Mouse (Mus musculus) CH12.LX (cell line): ENCODE measurements around the gene Map1a. TPM values are rescaled to one million over a fixed set of nuclear protein-coding genes. Genes with fewer than 3 reads are reported as not detected.

Source experiments
- DNase-seq: peaks from one replicate; pipeline ENCODE4 v3.0.0-alpha.2; 2013; ENCODE audit errors: extremely low read depth
- H3K27ac ChIP-seq: 2 replicates; pipeline ENCODE4 v1.5.1; 2012; ENCODE audit warnings: low read depth, mild to moderate bottlenecking, control low read depth, moderate library complexity; ENCODE audit not compliant: insufficient read depth
- H3K27me3 ChIP-seq: replicated peaks from 2 replicates; pipeline ENCODE3; 2012; ENCODE audit warnings: inconsistent platforms
- H3K36me3 ChIP-seq, 2 experiments: replicated peaks in 1 of 2; 2 replicates each; pipeline versions ENCODE3 to v1.6.1; 2012; ENCODE audit warnings: inconsistent platforms in 1 of 2, low read length in 1 of 2, mild to moderate bottlenecking in 1 of 2, mixed read lengths in 1 of 2, moderate library complexity in 1 of 2; ENCODE audit not compliant: control insufficient read depth in 1 of 2, insufficient read depth in 1 of 2
- H3K4me1 ChIP-seq, 2 experiments: 2 replicates each; pipeline ENCODE4 v1.6.1; 2012; ENCODE audit warnings: inconsistent platforms in 1 of 2, moderate library complexity in 1 of 2; ENCODE audit not compliant: insufficient read depth in 2 of 2, control insufficient read depth in 1 of 2
- H3K4me2 ChIP-seq: 2 replicates; pipeline ENCODE4 v1.6.1; 2012; ENCODE audit warnings: low read depth, mild to moderate bottlenecking, control low read depth; ENCODE audit not compliant: poor library complexity, insufficient read depth, severe bottlenecking
- H3K4me3 ChIP-seq, 3 experiments: fragments of 150-350 bp in 1 of 3; sonication (generic) in 1 of 3; replicated peaks in 1 of 3; 2 replicates each; pipeline versions ENCODE3 to v1.5.1; 2011 to 2012; ENCODE audit warnings: low read depth in 2 of 3, low read length in 2 of 3, mild to moderate bottlenecking in 2 of 3, moderate library complexity in 2 of 3, control low read depth in 1 of 3, improper control_type of control experiment in 1 of 3, inconsistent platforms in 1 of 3, mixed read lengths in 1 of 3; ENCODE audit not compliant: poor library complexity in 1 of 3
- H3K79me2 ChIP-seq: replicated peaks from 2 replicates; pipeline ENCODE4 v1.6.1; 2012; ENCODE audit warnings: mild to moderate bottlenecking, moderate library complexity; ENCODE audit not compliant: control insufficient read depth, poor library complexity, insufficient read depth, severe bottlenecking; ENCODE audit errors: extremely low read depth
- H3K9ac ChIP-seq: 2 replicates; pipeline ENCODE4 v1.6.1; 2012; ENCODE audit warnings: low read depth, mild to moderate bottlenecking, control low read depth, moderate library complexity; ENCODE audit not compliant: insufficient read depth
- H3K9me3 ChIP-seq: replicated peaks from 2 replicates; pipeline ENCODE3; 2012; ENCODE audit warnings: low read length, inconsistent platforms, mixed read lengths
- CHD2 ChIP-seq: IDR thresholded peaks from 2 replicates; pipeline ENCODE4 v1.6.1; 2011; ENCODE audit warnings: low read length, improper control_type of control experiment
- EP300 ChIP-seq: IDR thresholded peaks from 2 replicates; pipeline ENCODE4 v1.6.1; 2011; ENCODE audit warnings: low read length, improper control_type of control experiment
- JUN ChIP-seq: IDR thresholded peaks from 2 replicates; pipeline ENCODE4 v1.6.1; 2011; ENCODE audit warnings: low read depth, mild to moderate bottlenecking, low read length, improper control_type of control experiment, moderate library complexity; ENCODE audit not compliant: insufficient read depth
- KAT2A ChIP-seq: IDR thresholded peaks from 2 replicates; pipeline ENCODE4 v1.6.1; 2012; ENCODE audit warnings: low read length, improper control_type of control experiment, inconsistent platforms; ENCODE audit not compliant: insufficient replicate concordance
- MAFK ChIP-seq: IDR thresholded peaks from 2 replicates; pipeline ENCODE4 v1.6.1; 2011; ENCODE audit warnings: low read length, improper control_type of control experiment; ENCODE audit not compliant: insufficient replicate concordance
- MEF2A ChIP-seq: IDR thresholded peaks from 2 replicates; pipeline ENCODE4 v1.6.1; 2014; ENCODE audit warnings: low read depth, mild to moderate bottlenecking, inconsistent platforms, low read length, improper control_type of control experiment, borderline replicate concordance
- MYC ChIP-seq: IDR thresholded peaks from 2 replicates; pipeline ENCODE4 v1.6.1; 2011; ENCODE audit warnings: low read depth, mild to moderate bottlenecking, improper control_type of control experiment, low read length
- NRF1 ChIP-seq: IDR thresholded peaks from 2 replicates; pipeline ENCODE4 v1.6.1; 2014; ENCODE audit warnings: low read depth, mild to moderate bottlenecking, inconsistent platforms, low read length, improper control_type of control experiment, moderate library complexity
- PAX5 ChIP-seq: IDR thresholded peaks from 2 replicates; pipeline ENCODE4 v1.6.1; 2012; ENCODE audit warnings: low read length, inconsistent platforms, mixed read lengths
- POLR2A ChIP-seq: IDR thresholded peaks from 2 replicates; pipeline ENCODE4 v1.6.1; 2011; ENCODE audit warnings: low read depth, mild to moderate bottlenecking, improper control_type of control experiment, low read length
- RAD21 ChIP-seq: IDR thresholded peaks from 2 replicates; pipeline ENCODE4 v1.6.1; 2011; ENCODE audit warnings: low read depth, mild to moderate bottlenecking, low read length, improper control_type of control experiment, moderate library complexity
- RCOR1 ChIP-seq: conservative IDR thresholded peaks from 2 replicates; pipeline ENCODE4 v1.6.1; 2012; ENCODE audit warnings: low read depth, mild to moderate bottlenecking, inconsistent platforms, low read length, improper control_type of control experiment
- SIN3A ChIP-seq: IDR thresholded peaks from 2 replicates; pipeline ENCODE4 v1.6.1; 2012; ENCODE audit warnings: low read length, improper control_type of control experiment, inconsistent platforms
- USF1 ChIP-seq: IDR thresholded peaks from 2 replicates; pipeline ENCODE4 v1.6.1; 2014; ENCODE audit warnings: low read depth, mild to moderate bottlenecking, inconsistent platforms, low read length, improper control_type of control experiment
- USF2 ChIP-seq: conservative IDR thresholded peaks from 2 replicates; pipeline ENCODE4 v1.6.1; 2011; ENCODE audit warnings: low read depth, low read length, improper control_type of control experiment
- ZKSCAN1 ChIP-seq: IDR thresholded peaks from 2 replicates; pipeline ENCODE4 v1.6.1; 2012; ENCODE audit warnings: low read depth, inconsistent platforms, low read length, improper control_type of control experiment, borderline replicate concordance
- ZMIZ1 ChIP-seq: IDR thresholded peaks from 2 replicates; pipeline ENCODE4 v1.6.1; 2012; ENCODE audit warnings: low read depth, mild to moderate bottlenecking, inconsistent platforms, low read length, improper control_type of control experiment
- dilution Hi-C: fragments of 300-500 bp; cut with MboI; formaldehyde crosslinking; loops from 2 replicates; pipeline ENCODE4 v1.14.3; 2020; ENCODE audit warnings: low sequenced_read_pairs; ENCODE audit not compliant: extremely low pct_unique_long_range_greater_than_20kb, extremely low pct_ligation_motif_present
- in situ Hi-C: fragments of 300-500 bp; cut with MboI; formaldehyde crosslinking; loops from 3 replicates; pipeline ENCODE4 v1.14.3; 2019; ENCODE audit warnings: low sequenced_read_pairs, low pct_ligation_motif_present, low pct_unique_long_range_greater_than_20kb, mixed read lengths
- polyA plus RNA-seq: library from polyadenylated mRNA; unstranded; fragments of >175 nt; gene quantifications from 2 replicates; pipeline ENCODE4 v1.2.1, GENCODE M21; 2012; ENCODE audit warnings: low read depth; ENCODE audit not compliant: insufficient read length
- total RNA-seq, 2 experiments: library from RNA; depleted of rRNA; stranded (reverse); fragments of 300-350 nt in 1 of 2; fragments of >200 nt in 1 of 2; gene quantifications; 2 replicates each; pipeline ENCODE4 v1.2.3; 2012 to 2014

Map1a gene
- total and polyA plus RNA-seq, 3 experiments = 0.16 to 7.2 (median 0.38) TPM

DNA sequence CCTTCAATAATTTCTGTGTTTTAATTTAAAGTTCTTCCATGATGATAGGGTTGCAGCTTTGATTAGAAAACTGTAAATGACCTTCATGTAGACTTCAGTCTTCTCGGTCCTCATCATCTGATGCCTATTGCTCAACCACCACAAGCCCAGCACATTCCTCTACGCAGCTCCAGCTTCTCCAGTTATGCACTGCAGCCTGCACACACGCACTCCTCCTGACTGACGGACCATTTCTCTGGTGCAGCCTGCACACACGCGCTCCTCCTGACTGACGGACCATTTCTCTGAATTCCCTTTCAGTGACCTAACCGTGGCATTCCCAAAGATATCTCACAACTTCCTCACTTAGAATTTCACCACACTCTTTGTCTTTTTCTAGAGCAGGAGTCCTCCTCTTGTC, 63.8 kb downstream of the Map1a start:
- in situ Hi-C loops = no loop called here
- no peak for DNase-seq
- no peak overlapping the region for H3K4me2 ChIP-seq
- H3K9me3 ChIP-seq = no peaks in the 10 kb centered on the region
- no peaks in the 10 kb centered on the region for H3K79me2 ChIP-seq
- no peak overlapping the region for H3K9ac ChIP-seq
- peaks cover 17 to 27% of the 10 kb centered on the region in 2 experiments for H3K36me3 ChIP-seq
- no peak overlapping the region for H3K27ac ChIP-seq
- no peak overlapping the region for H3K4me3 ChIP-seq
- H3K27me3 ChIP-seq = peaks cover 26% of the 10 kb centered on the region
- dilution Hi-C loops = no loop called here
- peaks cover 4 to 10% of the 10 kb centered on the region in 2 experiments for H3K4me1 ChIP-seq
- TF ChIP-seq RCOR1 (no peak), POLR2A (no peak)
- TF ChIP-seq, all 38 proteins: peak for 0

DNA sequence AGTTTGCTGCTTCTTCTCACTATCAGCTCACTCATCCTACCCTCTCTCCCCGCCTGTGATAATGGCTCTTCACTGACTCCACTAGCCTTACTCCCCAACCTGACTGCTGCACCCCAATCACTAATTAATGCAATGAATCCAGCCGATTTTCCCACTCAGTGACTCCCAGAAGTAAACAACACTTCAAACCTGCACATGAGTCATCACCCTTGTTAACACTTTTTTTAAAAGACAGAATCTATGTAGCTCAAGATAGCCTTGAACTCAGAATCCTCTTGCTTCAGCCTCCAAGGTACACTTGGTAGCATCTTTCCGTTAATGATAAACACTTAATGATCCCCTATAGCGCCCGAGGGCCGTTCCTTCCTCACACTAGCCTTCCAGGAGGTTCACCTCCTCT, 65.0 kb downstream of the Map1a start:
- in situ Hi-C loops = no loop called here
- Histone ChIP-seq H3K4me2 (peak overlapping the region; percentile 79), H3K79me2 (no peaks in the 10 kb centered on the region), H3K27me3 (peaks cover 37% of the 10 kb centered on the region)
- TF ChIP-seq MYC (no peak), USF2 (no peak), SIN3A (no peak), JUN (no peak), CHD2 (no peak), PAX5 (no peak), KAT2A (no peak), RAD21 (no peak), MEF2A (no peak), USF1 (no peak), ZKSCAN1 (no peak), NRF1 (no peak), ZMIZ1 (no peak), EP300 (no peak), MAFK (no peak)
- TF ChIP-seq, all 38 proteins: peak for 0
- Histone ChIP-seq H3K9me3 (no peaks in the 10 kb centered on the region), H3K36me3 (peaks cover 8 to 15% of the 10 kb centered on the region in 2 experiments), H3K4me3 (peak overlapping the region; percentile 76 to 81 (median 80)), H3K9ac (peak overlapping the region; percentile 74), H3K4me1 (peaks cover 9 to 18% of the 10 kb centered on the region in 2 experiments), H3K27ac (no peak overlapping the region)
- dilution Hi-C loops = no loop called here
- no peak for DNase-seq
